Mouse (Mus musculus): Measurements from ENCODE around the gene Slc2a3.
A peak's percentile ranks its signal among the peaks of the same experiment; 100 is the strongest.
"Not testable (repeated sequence)": the region's sequence is repeated elsewhere in the genome, so short reads cannot be mapped to it uniquely, and the experiment has no call there.

The Slc2a3 gene

GRCm38 (mm10) chr6:122804418-122804817, 3.0 kb upstream of the Slc2a3 start:
- peak; percentile 88 to 89 for DNase-seq

GRCm38 (mm10) chr6:122801801-122802514, 518 bp upstream of the Slc2a3 start:
- DNase-seq = peak; percentile 47 to 56

- DNase-seq = no peak
Observed at GRCm38 (mm10) chr6:122800640-122801300, 670 bp downstream of the Slc2a3 start.

- no peak for DNase-seq
Observed at GRCm38 (mm10) chr6:122795254-122795935, 6.0 kb downstream of the Slc2a3 start.

- peak; percentile 74 to 75 for DNase-seq
Observed at GRCm38 (mm10) chr6:122786275-122786674, 15.2 kb downstream of the Slc2a3 start.

GRCm38 (mm10) chr6:122784866-122785265, 16.6 kb downstream of the Slc2a3 start:
- peak; percentile 17 to 33 for DNase-seq

- no peak for DNase-seq
Observed at GRCm38 (mm10) chr6:122782164-122782563, 19.3 kb downstream of the Slc2a3 start.

- DNase-seq = no peak
Observed at GRCm38 (mm10) chr6:122781167-122781566, 20.3 kb downstream of the Slc2a3 start.

GRCm38 (mm10) chr6:122779916-122780315, 21.5 kb downstream of the Slc2a3 start:
- no peak for DNase-seq

GRCm38 (mm10) chr6:122776040-122776439, 25.4 kb downstream of the Slc2a3 start:
- DNase-seq = no peak

GRCm38 (mm10) chr6:122774345-122774744, 27.1 kb downstream of the Slc2a3 start:
- DNase-seq = no peak

- DNase-seq = no peak
Observed at GRCm38 (mm10) chr6:122772701-122773100, 28.7 kb downstream of the Slc2a3 start.

- no peak for DNase-seq
Observed at GRCm38 (mm10) chr6:122770760-122771315, 30.6 kb downstream of the Slc2a3 start.

GRCm38 (mm10) chr6:122769771-122770759, 31.4 kb downstream of the Slc2a3 start:
- no peak for DNase-seq

- DNase-seq = no peak
Observed at GRCm38 (mm10) chr6:122768256-122768655, 33.2 kb downstream of the Slc2a3 start.

- DNase-seq = not testable (repeated sequence)
Observed at GRCm38 (mm10) chr6:122767012-122767411, 34.4 kb downstream of the Slc2a3 start.

- DNase-seq = no peak
Observed at GRCm38 (mm10) chr6:122766145-122766968, 35.1 kb downstream of the Slc2a3 start.

GRCm38 (mm10) chr6:122765298-122765956, 36.0 kb downstream of the Slc2a3 start:
- no peak for DNase-seq

- peak; percentile 67 to 71 for DNase-seq
Observed at GRCm38 (mm10) chr6:122764446-122765297, 36.8 kb downstream of the Slc2a3 start.
